Mouse (Mus musculus) kidney, adult 2 months (tissue): ENCODE results near the gene Tmem104.

ENCODE experiments used
- CTCF ChIP-seq: fragments of 200-500 bp; conservative IDR thresholded peaks from 2 replicates; pipeline ENCODE4 v1.5.1; 2011; ENCODE audit warnings: low read depth, mild to moderate bottlenecking, control low read depth, low read length, moderate library complexity, mixed read lengths; ENCODE audit not compliant: insufficient read depth, insufficient read length
- POLR2A ChIP-seq: fragments of 200-500 bp; IDR thresholded peaks from one replicate; pipeline ENCODE4 v1.6.1; 2011; ENCODE audit warnings: low read depth, low read length, control low read depth

DNA sequence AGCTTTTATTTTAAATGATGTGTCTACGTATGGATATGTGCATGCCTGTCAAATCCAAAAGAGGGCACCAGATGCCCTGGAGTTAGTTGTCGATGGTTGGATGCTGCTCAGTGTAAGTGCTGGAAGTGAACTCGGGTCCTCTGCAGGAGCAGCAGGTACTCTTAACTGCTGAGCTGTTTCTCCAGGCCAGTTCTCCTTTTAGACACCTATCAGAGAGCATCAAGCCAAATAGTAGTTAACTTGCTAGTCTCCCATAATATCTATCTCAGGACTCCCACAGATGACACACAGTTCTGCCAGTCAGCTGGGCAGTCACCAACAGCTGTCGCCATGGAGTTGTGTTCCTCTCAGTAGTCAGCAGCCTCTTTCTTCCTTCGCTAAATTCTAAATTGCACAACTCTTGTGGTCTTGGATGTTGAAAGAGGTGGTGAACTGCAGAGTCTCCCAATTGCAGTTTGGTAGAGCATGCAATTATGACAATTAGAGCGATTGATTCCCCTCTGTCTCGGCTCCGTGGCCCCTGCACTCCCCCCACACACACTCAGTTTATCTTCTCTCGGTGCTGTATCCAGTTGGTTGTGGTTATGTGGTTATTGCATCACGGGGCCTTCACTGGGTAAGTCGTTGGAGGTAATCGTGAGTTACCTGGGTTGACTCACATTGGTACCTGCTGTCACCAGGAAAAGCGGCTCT lies 1.4 kb downstream of the Tmem104 start:
- TF ChIP-seq POLR2A = no peak
- TF ChIP-seq CTCF = no peak
